ENCODE assay signal across 17 mouse cellular contexts in the genomic region with DNA sequence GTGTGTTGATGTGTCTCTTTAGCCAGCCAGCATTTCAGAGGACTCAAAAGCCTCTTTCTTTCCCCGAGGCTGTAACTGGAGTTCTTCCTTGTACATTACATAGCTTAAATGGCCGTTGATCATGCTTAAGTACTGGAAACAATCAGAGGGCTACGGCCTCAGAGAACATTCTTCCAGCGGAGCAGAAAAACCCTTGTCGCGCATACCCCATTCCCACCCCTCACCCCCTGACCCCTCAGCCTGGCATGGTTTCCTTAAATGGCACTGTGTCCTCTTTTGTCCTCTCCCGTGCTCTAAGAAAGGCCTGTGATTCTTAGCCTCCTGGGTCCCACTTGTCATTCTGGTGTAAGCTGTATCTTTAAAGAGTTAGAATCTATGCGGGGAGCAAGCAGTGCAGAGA.
DNase-seq lines count a peak whose midpoint lies in the region; ATAC-seq lines count a peak whose summit lies in the region.
"Had no signal": no experiment of that assay in that cellular context is flagged by ENCODE, and none has a peak within 500 bp of the region (broad histone marks: within the 10 kb centered on the region; RNA-seq: fewer than 3 reads in every experiment).

No protein-coding gene starts in this region.

- no peaks in the 10 kb centered on the region for H3K27me3 ChIP-seq in forebrain, embryonic 10.5 days (ENCODE audit: poor library complexity, severe bottlenecking)
- H3K27me3 ChIP-seq in forebrain, embryonic 13.5 days = no peaks in the 10 kb centered on the region
- no peaks in the 10 kb centered on the region for H3K27me3 ChIP-seq in kidney, embryonic 15.5 days
- H3K27me3 ChIP-seq in embryonic facial prominence, embryonic 10.5 days (replicated peaks; ENCODE audit: low read depth, poor library complexity, severe bottlenecking) = no peaks in the 10 kb centered on the region
- H3K27me3 ChIP-seq in neural tube, embryonic 15.5 days (replicated peaks) = no peaks in the 10 kb centered on the region
- H3K27me3 ChIP-seq: CH12.LX; heart, embryonic 13.5 days; liver, embryonic 15.5 days had no signal

- no peaks in the 10 kb centered on the region for H3K36me3 ChIP-seq in forebrain, embryonic 10.5 days (replicated peaks)
- no peaks in the 10 kb centered on the region for H3K36me3 ChIP-seq in forebrain, embryonic 13.5 days (ENCODE audit: poor library complexity, severe bottlenecking)
- no peaks in the 10 kb centered on the region for H3K36me3 ChIP-seq in kidney, embryonic 15.5 days
- no peaks in the 10 kb centered on the region for H3K36me3 ChIP-seq in embryonic facial prominence, embryonic 10.5 days (replicated peaks)
- H3K36me3 ChIP-seq in neural tube, embryonic 15.5 days = no peaks in the 10 kb centered on the region
- H3K36me3 ChIP-seq: heart, embryonic 13.5 days; liver, embryonic 15.5 days had no signal

- whole genome bisulfite sequencing in forebrain, embryonic 10.5 days = 24% methylated on average over 8 of the region's 8 CpGs
- WGBS in forebrain, embryonic 13.5 days = 12% methylated on average over 8 of the region's 8 CpGs
- WGBS in kidney, embryonic 15.5 days = 28% methylated on average over 8 of the region's 8 CpGs
- 22% methylated on average over 8 of the region's 8 CpGs for WGBS in embryonic facial prominence, embryonic 10.5 days
- 10% methylated on average over 8 of the region's 8 CpGs for WGBS in neural tube, embryonic 15.5 days

- H3K9ac ChIP-seq in forebrain, embryonic 13.5 days = no peak overlapping the region
- H3K9ac ChIP-seq in kidney, embryonic 15.5 days = no peak overlapping the region
- no peak overlapping the region for H3K9ac ChIP-seq in neural tube, embryonic 15.5 days (replicated peaks)
- H3K9ac ChIP-seq: heart, embryonic 13.5 days; liver, embryonic 15.5 days had no signal

- peak overlapping the region; percentile 65; the same call in 1 of the 2 replicates for H3K27ac ChIP-seq in forebrain, embryonic 10.5 days
- no peak overlapping the region for H3K27ac ChIP-seq in forebrain, embryonic 13.5 days
- peak overlapping the region; percentile 76 for H3K27ac ChIP-seq in kidney, embryonic 15.5 days
- H3K27ac ChIP-seq in embryonic facial prominence, embryonic 10.5 days (replicated peaks) = 0 out of 2 replicates have a peak overlapping the region, but pooled peaks have one; percentile 30
- peak overlapping the region; percentile 61 for H3K27ac ChIP-seq in neural tube, embryonic 15.5 days (replicated peaks)
- H3K27ac ChIP-seq: liver, embryonic 15.5 days had no signal

- H3K4me2 ChIP-seq in forebrain, embryonic 13.5 days = no peak overlapping the region
- H3K4me2 ChIP-seq in kidney, embryonic 15.5 days = no peak overlapping the region
- no peak overlapping the region for H3K4me2 ChIP-seq in neural tube, embryonic 15.5 days
- H3K4me2 ChIP-seq: heart, embryonic 13.5 days; liver, embryonic 15.5 days; midbrain, embryonic 11.5 days had no signal

- peaks cover under 1% of the 10 kb centered on the region; the same call in 1 of the 2 replicates for H3K9me3 ChIP-seq in forebrain, embryonic 10.5 days
- peaks cover 3% of the 10 kb centered on the region; the same call in 1 of the 2 replicates for H3K9me3 ChIP-seq in forebrain, embryonic 13.5 days (replicated peaks)
- H3K9me3 ChIP-seq in kidney, embryonic 15.5 days (replicated peaks) = 0 out of 2 replicates have a peak, but pooled peaks cover 2% of the 10 kb centered on the region
- H3K9me3 ChIP-seq in embryonic facial prominence, embryonic 10.5 days = no peaks in the 10 kb centered on the region
- H3K9me3 ChIP-seq in neural tube, embryonic 15.5 days (replicated peaks) = no peaks in the 10 kb centered on the region
- H3K9me3 ChIP-seq: heart, embryonic 13.5 days; liver, embryonic 15.5 days had no signal

- peaks cover 55% of the 10 kb centered on the region for H3K4me1 ChIP-seq in forebrain, embryonic 10.5 days
- H3K4me1 ChIP-seq in forebrain, embryonic 13.5 days = peaks cover 23% of the 10 kb centered on the region; the same call in 1 of the 2 replicates
- H3K4me1 ChIP-seq in kidney, embryonic 15.5 days = peaks cover 54% of the 10 kb centered on the region
- peaks cover 48% of the 10 kb centered on the region for H3K4me1 ChIP-seq in embryonic facial prominence, embryonic 10.5 days
- peaks cover 31% of the 10 kb centered on the region for H3K4me1 ChIP-seq in neural tube, embryonic 15.5 days
- H3K4me1 ChIP-seq: liver, embryonic 15.5 days had no signal

- no peak overlapping the region for H3K4me3 ChIP-seq in forebrain, embryonic 10.5 days
- no peak overlapping the region for H3K4me3 ChIP-seq in forebrain, embryonic 13.5 days
- H3K4me3 ChIP-seq in kidney, embryonic 15.5 days (replicated peaks) = no peak overlapping the region
- H3K4me3 ChIP-seq in embryonic facial prominence, embryonic 10.5 days = no peak overlapping the region
- H3K4me3 ChIP-seq in neural tube, embryonic 15.5 days (replicated peaks) = no peak overlapping the region
- H3K4me3 ChIP-seq: heart, embryonic 13.5 days; liver, embryonic 15.5 days had no signal

- ATAC-seq in forebrain, embryonic 13.5 days = no peak
- 0 out of 2 replicates have a peak, but pooled peaks have one; percentile 2 for ATAC-seq in kidney, embryonic 15.5 days (replicated peaks; ENCODE audit: low FRiP score)
- no peak for ATAC-seq in neural tube, embryonic 15.5 days (ENCODE audit: low FRiP score)

- no peak for DNase-seq in forebrain, embryonic 10.5 days (ENCODE audit: extremely low spot score, low spot score)
- DNase-seq in kidney, postnatal 4 days = no peak
- DNase-seq in embryonic facial prominence, embryonic 10.5 days (ENCODE audit: low spot score) = no peak
- no peak for DNase-seq in lung, postnatal 25 days (ENCODE audit: low spot score)
- DNase-seq in right cerebral cortex, adult 2 months (ENCODE audit: low spot score in 2 of 2) = no peak
- DNase-seq: cerebellum, adult 2 months; gastrocnemius, postnatal 25 days; kidney, postnatal 10 days; lung, postnatal 14 days; spleen, adult 18-20 months had no signal
